Mouse (Mus musculus) limb, embryonic 11.5 days (tissue): ENCODE data around the gene Ppp2r5e. TPM values are rescaled to one million over a fixed set of nuclear protein-coding genes. Genes with fewer than 3 reads are reported as not detected.
"Not testable (repeated sequence)": the region's sequence is repeated elsewhere in the genome, so short reads cannot be mapped to it uniquely, and the experiment has no call there.

Experiments used
- ATAC-seq: fragments of 200-750 bp; cut with Nextera tagmentation; 2 replicates; pipeline ENCODE4 v1.8.0; 2017; ENCODE audit warnings: low read depth; ENCODE audit not compliant: insufficient number of reproducible peaks, low FRiP score, low TSS enrichment
- DNase-seq: peaks from one replicate; pipeline ENCODE4 v3.0.0-alpha.2; 2015; ENCODE audit warnings: low spot score
- H3K27ac ChIP-seq: fragments of 300-500 bp; sonication (generic); replicated peaks from 2 replicates; pipeline ENCODE4 v1.5.1; 2014; ENCODE audit warnings: low read depth, mild to moderate bottlenecking, low read length
- H3K27me3 ChIP-seq: fragments of 300-500 bp; sonication (generic); 2 replicates; pipeline ENCODE4 v1.6.1; 2014; ENCODE audit warnings: mild to moderate bottlenecking, low read length, mixed read lengths; ENCODE audit not compliant: control insufficient read depth, insufficient read depth
- H3K36me3 ChIP-seq: fragments of 300-500 bp; sonication (generic); 2 replicates; pipeline ENCODE4 v1.6.1; 2014; ENCODE audit warnings: mild to moderate bottlenecking, low read length, moderate library complexity, mixed read lengths; ENCODE audit not compliant: control insufficient read depth, insufficient read depth
- H3K4me1 ChIP-seq: fragments of 300-500 bp; sonication (generic); 2 replicates; pipeline ENCODE4 v1.6.1; 2014; ENCODE audit warnings: low read length, mixed read lengths; ENCODE audit not compliant: control insufficient read depth, insufficient read depth
- H3K4me2 ChIP-seq: fragments of 300-500 bp; sonication (generic); 2 replicates; pipeline ENCODE4 v1.6.1; 2014; ENCODE audit warnings: low read depth, mild to moderate bottlenecking, moderate library complexity; ENCODE audit not compliant: severe bottlenecking
- H3K4me3 ChIP-seq: fragments of 300-500 bp; sonication (generic); 2 replicates; pipeline ENCODE4 v1.5.1; 2014; ENCODE audit warnings: low read depth, low read length
- H3K9ac ChIP-seq: fragments of 300-500 bp; sonication (generic); 2 replicates; pipeline ENCODE4 v1.6.1; 2014; ENCODE audit warnings: mild to moderate bottlenecking, low read length
- H3K9me3 ChIP-seq: fragments of 300-500 bp; sonication (generic); 2 replicates; pipeline ENCODE4 v1.6.1; 2016; ENCODE audit warnings: low read length; ENCODE audit not compliant: control insufficient read depth
- WGBS: fragments of 180-500 bp; shearing (Covaris S2); extraction: QIAGEN DNeasy Blood & Tissue Kit; methylation state at CpG from one replicate; pipeline ENCODE4 v1.1.7; 2014; 5-methylcytosine and 5-hydroxymethylcytosine counted together
- polyA plus RNA-seq: library from polyadenylated mRNA; unstranded; fragments of >200 nt; fragmentation: Nextera tagmentation; extraction: Ambion mirVana; gene quantifications from 2 replicates; pipeline ENCODE4 v1.2.1, GENCODE M21; 2014

Gene Ppp2r5e
- polyA plus RNA-seq, 1 experiment from 2014 or later, result 18.1 TPM

DNA sequence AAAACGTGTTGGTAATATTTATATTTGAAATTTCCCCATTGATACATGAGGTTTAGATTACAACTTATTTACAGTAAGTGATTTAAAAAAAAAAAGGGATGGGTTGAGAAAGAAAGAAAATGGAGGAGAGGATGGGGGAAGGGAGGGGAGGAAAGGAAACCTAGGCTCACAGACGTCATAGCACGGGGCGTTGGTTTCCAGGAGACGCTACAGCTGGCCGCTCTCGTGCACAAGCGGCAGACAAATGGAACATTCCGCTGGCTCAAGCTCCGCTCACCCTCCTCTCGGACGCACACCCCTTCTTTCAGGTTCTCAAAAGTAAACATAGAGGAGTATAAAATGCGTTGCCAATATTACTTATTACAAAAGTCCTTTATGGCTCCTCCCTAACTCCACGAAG, 146.0 kb downstream of the Ppp2r5e start:
- Histone ChIP-seq H3K9me3 (no peaks in the 10 kb centered on the region), H3K9ac (no peak overlapping the region), H3K4me1 (no peaks in the 10 kb centered on the region), H3K27ac (no peak overlapping the region), H3K36me3 (0 out of 2 replicates have a peak, but pooled peaks cover 2% of the 10 kb centered on the region), H3K4me3 (no peak overlapping the region), H3K27me3 (no peaks in the 10 kb centered on the region), H3K4me2 (no peak overlapping the region)
- DNase-seq (no peak), ATAC-seq (no peak)
- WGBS, result 91% methylated on average over 14 of the region's 14 CpGs

DNA sequence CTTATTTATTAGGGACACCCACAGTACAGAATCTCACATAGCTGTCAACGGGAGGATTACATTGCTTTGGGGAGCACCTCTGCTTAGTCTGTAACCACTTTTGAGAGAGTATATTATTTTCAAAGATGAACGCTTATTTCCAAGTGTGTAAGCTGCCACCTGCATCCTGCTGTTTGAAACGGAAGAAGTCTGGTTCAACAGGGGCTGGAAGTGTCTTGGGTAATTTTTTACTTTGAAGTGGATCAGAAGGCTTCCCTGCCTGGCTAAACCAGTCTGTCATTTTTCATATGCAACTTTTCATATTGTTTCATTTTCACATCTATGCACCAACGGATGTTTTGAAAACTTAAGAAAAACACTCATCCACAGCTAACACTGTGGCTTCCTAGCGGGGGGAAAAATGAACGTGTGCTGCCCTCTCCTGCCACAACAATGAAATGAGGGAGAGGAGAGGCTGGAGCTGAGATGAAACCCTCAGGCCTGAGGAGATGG, 146.5 kb downstream of the Ppp2r5e start:
- Histone ChIP-seq H3K4me3 (no peak overlapping the region), H3K9ac (no peak overlapping the region), H3K27me3 (no peaks in the 10 kb centered on the region), H3K27ac (no peak overlapping the region), H3K4me1 (no peaks in the 10 kb centered on the region), H3K4me2 (no peak overlapping the region), H3K9me3 (no peaks in the 10 kb centered on the region), H3K36me3 (0 out of 2 replicates have a peak, but pooled peaks cover 2% of the 10 kb centered on the region)
- 71% methylated on average over 6 of the region's 6 CpGs for WGBS
- no peak for ATAC-seq
- DNase-seq, result no peak

DNA sequence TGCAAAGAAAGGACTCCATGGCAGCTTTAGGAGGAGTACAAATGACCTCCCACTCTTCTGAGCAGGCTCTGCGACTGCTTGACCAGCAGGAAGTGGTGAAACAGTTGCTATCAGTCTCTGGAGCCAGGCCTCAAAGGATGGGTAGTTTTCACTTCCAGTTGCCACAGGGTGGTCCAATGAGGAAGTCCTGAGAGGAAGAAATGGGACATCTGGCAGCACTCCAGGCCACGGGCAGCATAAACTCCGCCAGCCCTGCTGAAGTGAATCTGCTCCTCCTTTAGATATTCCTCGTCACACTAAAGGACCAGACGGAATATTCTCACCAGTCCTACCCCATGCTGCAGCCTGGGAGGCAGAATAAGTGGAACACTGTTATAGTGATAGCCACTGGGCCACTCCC, 147.1 kb downstream of the Ppp2r5e start:
- H3K36me3 ChIP-seq, result 0 out of 2 replicates have a peak, but pooled peaks cover 2% of the 10 kb centered on the region
- no peak overlapping the region for H3K27ac ChIP-seq
- H3K4me1 ChIP-seq, result no peaks in the 10 kb centered on the region
- ATAC-seq (no peak), DNase-seq (no peak)
- 86% methylated on average over 5 of the region's 5 CpGs for WGBS
- no peaks in the 10 kb centered on the region for H3K9me3 ChIP-seq
- H3K27me3 ChIP-seq, result no peaks in the 10 kb centered on the region
- no peak overlapping the region for H3K4me3 ChIP-seq
- no peak overlapping the region for H3K9ac ChIP-seq
- no peak overlapping the region for H3K4me2 ChIP-seq

DNA sequence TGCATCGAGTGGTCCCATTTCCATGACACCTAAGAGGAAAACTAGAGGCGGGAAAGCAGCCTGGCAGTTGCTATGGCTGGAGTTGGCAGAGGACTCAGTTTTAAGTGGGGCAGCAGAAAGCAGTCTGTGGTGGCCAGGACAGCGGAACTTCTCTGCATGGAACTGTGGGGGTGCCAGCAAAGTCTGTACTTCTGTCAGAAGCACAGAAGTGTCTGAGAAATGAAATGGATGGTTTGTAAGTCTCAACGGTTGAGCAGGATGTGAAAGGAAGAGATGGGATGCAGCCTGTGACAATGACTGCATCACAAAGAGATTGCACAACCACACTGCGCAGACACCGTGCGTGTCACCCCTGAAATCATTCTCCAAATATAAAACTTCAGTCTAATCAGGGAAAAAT, 149.8 kb downstream of the Ppp2r5e start:
- no peaks in the 10 kb centered on the region for H3K36me3 ChIP-seq
- H3K9ac ChIP-seq, result no peak overlapping the region
- no peaks in the 10 kb centered on the region for H3K27me3 ChIP-seq
- H3K9me3 ChIP-seq, result no peaks in the 10 kb centered on the region
- WGBS, result 91% methylated on average over 7 of the region's 7 CpGs
- no peak overlapping the region for H3K27ac ChIP-seq
- DNase-seq (no peak), ATAC-seq (no peak)
- no peak overlapping the region for H3K4me3 ChIP-seq
- no peak overlapping the region for H3K4me2 ChIP-seq
- H3K4me1 ChIP-seq, result no peaks in the 10 kb centered on the region

DNA sequence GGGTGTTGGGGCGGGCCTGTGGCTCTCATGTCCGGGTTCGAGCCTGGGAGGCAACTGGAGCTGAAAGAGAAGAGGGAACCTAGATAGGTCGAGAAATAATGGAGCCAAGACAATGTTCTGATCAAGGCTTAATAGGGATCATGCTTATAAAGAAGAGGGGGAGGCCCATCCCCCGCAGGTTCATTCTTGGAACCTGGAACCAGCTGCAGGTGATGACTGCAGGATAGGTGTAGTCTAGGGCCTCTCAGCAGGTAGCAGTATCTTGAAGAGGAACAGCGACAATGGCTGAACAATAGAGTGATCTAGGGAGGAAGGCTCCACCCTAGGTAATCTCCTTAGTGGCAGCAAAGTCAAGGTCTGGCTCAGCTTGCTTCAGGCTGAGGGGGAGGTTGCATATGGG, 163.6 kb downstream of the Ppp2r5e start:
- H3K9me3 ChIP-seq, H3K9ac ChIP-seq, H3K4me3 ChIP-seq, DNase-seq, H3K36me3 ChIP-seq, H3K4me2 ChIP-seq, H3K27ac ChIP-seq, H3K27me3 ChIP-seq, ATAC-seq, H3K4me1 ChIP-seq: not testable (repeated sequence)
- 86% methylated on average over 6 of the region's 6 CpGs for WGBS

GRCm38 (mm10) chr12:75429685-75430396, 166.2 kb downstream of the Ppp2r5e start:
- WGBS, result 100% methylated on average over 1 of the region's 1 CpGs
- no peak overlapping the region for H3K4me2 ChIP-seq
- H3K36me3 ChIP-seq, result no peaks in the 10 kb centered on the region
- H3K27ac ChIP-seq, result no peak overlapping the region
- no peak overlapping the region for H3K4me3 ChIP-seq
- DNase-seq (no peak), ATAC-seq (no peak)
- no peaks in the 10 kb centered on the region for H3K4me1 ChIP-seq
- H3K9ac ChIP-seq, result no peak overlapping the region
- 0 out of 2 replicates have a peak, but pooled peaks cover 2% of the 10 kb centered on the region for H3K9me3 ChIP-seq
- H3K27me3 ChIP-seq, result no peaks in the 10 kb centered on the region

DNA sequence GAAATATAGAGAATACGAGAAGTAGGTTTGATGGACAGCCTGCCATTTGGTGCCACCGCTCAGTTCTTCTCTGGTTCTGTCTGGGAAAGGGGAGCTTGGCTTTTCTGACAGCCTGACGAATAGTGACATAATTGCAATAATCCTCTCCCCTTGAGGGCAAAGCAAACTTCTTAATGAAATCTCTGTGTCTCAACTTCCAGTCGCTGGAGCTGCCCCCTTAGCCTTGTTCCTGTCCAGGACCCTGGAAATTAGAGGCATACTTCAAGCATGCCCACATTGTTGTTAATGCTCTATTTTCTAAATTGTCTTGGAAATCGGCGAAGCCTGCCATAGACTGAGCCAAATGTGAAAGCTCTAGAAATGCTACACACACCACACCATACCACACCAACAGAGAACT, 167.3 kb downstream of the Ppp2r5e start:
- no peaks in the 10 kb centered on the region for H3K27me3 ChIP-seq
- DNase-seq (no peak), ATAC-seq (no peak)
- H3K4me1 ChIP-seq, result no peaks in the 10 kb centered on the region
- no peak overlapping the region for H3K4me3 ChIP-seq
- WGBS, result 74% methylated on average over 6 of the region's 6 CpGs
- no peak overlapping the region for H3K27ac ChIP-seq
- H3K36me3 ChIP-seq, result no peaks in the 10 kb centered on the region
- no peak overlapping the region for H3K4me2 ChIP-seq
- H3K9me3 ChIP-seq, result 0 out of 2 replicates have a peak, but pooled peaks cover 2% of the 10 kb centered on the region
- no peak overlapping the region for H3K9ac ChIP-seq

GRCm38 (mm10) chr12:75425882-75426281, 170.2 kb downstream of the Ppp2r5e start:
- no peak for DNase-seq
- H3K36me3 ChIP-seq, result no peaks in the 10 kb centered on the region
- no peak for ATAC-seq
- no peaks in the 10 kb centered on the region for H3K9me3 ChIP-seq
- H3K4me1 ChIP-seq, result no peaks in the 10 kb centered on the region
- no peak overlapping the region for H3K9ac ChIP-seq
- WGBS, result 83% methylated on average over 7 of the region's 7 CpGs
- H3K27me3 ChIP-seq, result no peaks in the 10 kb centered on the region
- no peak overlapping the region for H3K27ac ChIP-seq
- no peak overlapping the region for H3K4me3 ChIP-seq
- no peak overlapping the region for H3K4me2 ChIP-seq

- Histone ChIP-seq H3K9ac (no peak overlapping the region), H3K9me3 (no peaks in the 10 kb centered on the region), H3K4me3 (no peak overlapping the region), H3K4me2 (no peak overlapping the region), H3K36me3 (no peaks in the 10 kb centered on the region), H3K4me1 (no peaks in the 10 kb centered on the region), H3K27ac (no peak overlapping the region), H3K27me3 (no peaks in the 10 kb centered on the region)
- 90% methylated on average over 4 of the region's 4 CpGs for WGBS
- ATAC-seq (no peak), DNase-seq (no peak)
These were observed 171.2 kb downstream of the Ppp2r5e start for GRCm38 (mm10) chr12:75424817-75425216.
